Mouse (Mus musculus) NIH3T3 (cell line): Measurements from ENCODE around the gene Myef2.

Experiments
- DNase-seq: peaks from one replicate; pipeline ENCODE4 v3.0.0-alpha.2; 2012; ENCODE audit warnings: low read depth

The Myef2 gene

DNA sequence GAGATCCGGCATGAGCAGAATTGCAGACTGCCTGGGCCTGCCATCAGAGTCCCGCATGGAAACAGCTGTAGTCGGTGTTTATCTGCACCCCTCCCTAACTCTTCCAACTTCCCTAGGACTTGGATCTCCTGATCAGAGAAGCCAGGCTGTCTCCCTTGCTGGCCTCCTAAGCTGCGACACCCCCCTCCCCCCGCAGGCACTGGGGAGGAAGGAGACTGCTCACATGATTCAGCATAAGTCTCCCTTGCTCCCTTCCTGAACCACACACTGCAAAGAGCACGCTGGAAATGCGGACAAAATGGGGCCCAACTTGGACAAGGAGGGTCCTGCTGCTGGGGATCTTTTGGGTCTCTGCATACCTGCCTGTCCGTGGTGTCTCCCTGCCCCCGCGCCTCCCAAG is 55.6 kb downstream of the Myef2 start, which contains the start of gene Slc24a5:
Gene Slc24a5 (plus strand): TSS at position 231 of the 400 bp plus-strand sequence.
- no peak for DNase-seq

DNA sequence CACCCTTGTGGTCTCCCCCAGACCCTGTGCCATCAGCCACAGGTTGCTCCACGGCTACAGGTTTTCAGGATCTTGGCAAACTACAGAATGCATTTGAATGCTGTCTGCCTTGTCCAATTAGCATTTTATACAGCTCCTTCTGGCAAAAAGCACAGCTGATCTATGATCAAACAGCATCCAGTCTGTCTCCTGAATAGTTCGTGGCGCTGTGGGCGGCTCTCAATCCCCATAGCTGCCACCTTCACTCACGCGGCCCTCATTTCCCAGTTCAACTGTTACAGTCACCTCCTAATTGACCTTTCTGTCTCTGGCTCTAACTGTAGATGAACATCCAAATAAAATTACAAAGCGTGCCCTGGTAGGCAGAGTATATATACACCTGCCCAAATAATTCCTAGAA is 56.1 kb downstream of the Myef2 start:
- no peak for DNase-seq

DNA sequence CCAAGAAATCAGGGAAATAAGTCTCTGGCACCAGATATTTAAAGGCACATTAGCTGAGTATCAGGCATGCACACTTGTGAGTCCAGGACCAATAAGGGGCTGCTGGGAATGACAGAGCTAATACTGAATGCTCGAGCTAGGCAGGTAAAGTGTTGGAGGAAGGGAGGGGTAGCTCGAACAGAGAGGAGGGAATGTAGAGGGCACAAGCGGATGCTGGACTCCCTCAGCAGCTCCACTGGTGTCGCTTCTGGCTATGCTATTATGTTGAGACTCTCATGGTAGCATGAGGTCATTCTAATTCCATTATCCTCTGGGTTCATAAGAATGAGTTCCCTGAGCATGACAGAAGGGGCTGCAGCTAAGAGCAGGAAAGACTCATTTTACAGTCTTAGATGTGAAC is 60.5 kb downstream of the Myef2 start:
- no peak for DNase-seq

DNA sequence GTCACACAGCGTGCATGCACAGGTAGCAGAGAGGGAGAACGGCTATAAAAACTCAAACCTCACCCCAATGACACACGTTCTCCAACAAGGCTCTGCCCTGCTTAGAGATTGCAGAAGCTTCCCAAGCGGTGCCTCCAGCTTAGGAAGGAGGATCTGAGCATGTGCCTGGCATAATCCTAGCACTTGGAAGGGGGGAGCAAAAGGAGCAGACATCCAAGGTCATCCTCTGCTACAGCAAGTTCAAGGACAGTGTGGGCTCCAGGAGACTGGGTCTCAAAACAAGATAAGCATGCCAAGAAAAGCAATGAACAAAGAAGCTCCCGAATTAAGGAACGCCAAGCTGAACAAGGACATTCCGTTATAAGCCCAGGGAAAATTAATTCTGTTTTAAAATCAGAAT is 62.0 kb downstream of the Myef2 start:
- no peak for DNase-seq

DNA sequence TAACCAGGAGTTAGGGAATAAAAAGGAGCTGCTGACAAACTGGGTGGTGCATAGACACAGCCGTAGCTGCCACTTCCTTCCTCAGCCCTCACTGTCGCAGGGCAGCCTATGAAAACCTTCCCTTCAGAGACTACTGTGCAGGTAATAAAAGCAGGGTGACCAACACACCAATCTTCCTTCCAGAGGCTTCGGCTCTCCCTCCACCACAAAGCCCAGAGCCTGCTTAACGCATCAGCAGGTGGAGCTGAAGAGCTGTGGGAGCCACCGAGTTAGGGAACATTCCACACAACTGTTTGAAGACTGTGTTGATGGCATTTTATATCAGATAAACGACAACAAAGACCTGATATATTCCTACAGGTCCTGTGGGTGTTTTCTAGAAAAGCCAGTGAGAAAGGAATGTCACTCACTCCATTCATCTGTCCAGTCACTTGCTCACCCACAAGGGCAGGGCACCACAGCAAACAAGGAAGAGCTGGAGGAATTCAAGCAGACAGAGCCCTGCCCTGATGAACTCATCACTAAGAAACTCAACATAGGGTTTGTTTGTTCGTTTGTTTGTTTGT is 66.1 kb downstream of the Myef2 start:
- peak; percentile 48 for DNase-seq

DNA sequence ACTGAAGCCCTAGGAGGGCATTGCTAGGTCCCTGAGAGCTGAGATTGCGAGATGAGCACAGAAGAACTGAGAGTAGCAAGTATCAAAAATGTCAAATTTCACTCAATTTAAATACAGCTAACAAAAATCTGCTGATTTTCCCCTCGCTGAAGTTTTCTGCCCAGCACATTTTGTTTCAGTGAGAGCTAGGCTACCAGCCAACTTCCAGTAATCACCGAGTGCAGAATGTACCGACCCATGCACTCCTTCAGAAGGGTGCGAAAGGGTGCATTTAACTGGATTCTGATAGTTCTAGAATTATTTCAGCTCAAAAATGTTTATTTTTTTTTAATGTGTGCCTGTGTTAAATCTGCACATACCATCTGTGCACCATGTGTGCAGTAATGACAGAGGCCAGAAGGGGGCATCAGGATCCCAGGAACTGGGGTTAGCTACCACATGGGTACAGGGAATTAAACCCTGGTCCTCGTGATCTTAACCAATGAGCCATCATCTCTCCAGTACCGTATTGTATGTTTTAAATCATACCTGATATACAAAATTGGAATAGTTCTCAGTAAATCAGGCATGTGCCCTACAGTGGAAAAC is 68.1 kb downstream of the Myef2 start:
- DNase-seq: peak; percentile 16
